Mouse (Mus musculus): ENCODE measurements around the gene Theg.

Theg gene

DNA sequence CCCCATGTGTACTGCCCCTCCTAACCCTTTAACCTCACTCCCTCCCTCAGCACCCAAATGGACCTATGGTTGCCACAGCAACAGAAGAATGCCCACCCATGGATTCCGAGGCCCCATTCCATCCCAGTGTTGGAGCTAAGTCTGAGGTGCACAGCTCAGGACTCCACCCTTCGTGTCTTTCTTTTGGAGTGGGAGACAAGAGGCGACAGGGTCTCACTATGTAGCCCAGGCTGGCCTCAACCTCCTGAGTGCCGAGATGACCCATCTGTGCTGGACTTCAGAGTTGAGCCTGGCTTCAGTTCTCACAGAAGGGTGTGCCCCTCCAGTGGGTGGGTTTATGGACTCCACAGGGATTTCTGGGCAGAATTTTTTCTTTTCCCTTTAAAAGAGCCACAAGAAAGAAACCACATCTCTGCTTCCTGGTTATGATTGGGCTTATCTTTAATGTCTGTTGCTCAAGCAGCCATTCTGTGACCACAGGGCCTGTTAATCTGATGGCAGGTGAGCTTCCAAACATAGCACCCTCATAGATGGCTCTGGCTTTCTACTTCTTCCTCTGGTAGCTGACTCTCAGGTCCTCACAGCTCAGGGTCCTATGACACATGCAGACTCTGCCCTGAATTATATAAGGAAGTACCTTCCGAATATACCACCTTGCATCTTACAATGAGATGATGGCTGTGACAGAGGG, at the start of gene Theg:
TSS of gene Theg (minus strand) at position 271 of the 691 bp plus-strand sequence.
- no peak for DNase-seq

GRCm38 (mm10) chr10:79636287-79636686, 49.2 kb upstream of the Theg start:
- no peak for DNase-seq

DNA sequence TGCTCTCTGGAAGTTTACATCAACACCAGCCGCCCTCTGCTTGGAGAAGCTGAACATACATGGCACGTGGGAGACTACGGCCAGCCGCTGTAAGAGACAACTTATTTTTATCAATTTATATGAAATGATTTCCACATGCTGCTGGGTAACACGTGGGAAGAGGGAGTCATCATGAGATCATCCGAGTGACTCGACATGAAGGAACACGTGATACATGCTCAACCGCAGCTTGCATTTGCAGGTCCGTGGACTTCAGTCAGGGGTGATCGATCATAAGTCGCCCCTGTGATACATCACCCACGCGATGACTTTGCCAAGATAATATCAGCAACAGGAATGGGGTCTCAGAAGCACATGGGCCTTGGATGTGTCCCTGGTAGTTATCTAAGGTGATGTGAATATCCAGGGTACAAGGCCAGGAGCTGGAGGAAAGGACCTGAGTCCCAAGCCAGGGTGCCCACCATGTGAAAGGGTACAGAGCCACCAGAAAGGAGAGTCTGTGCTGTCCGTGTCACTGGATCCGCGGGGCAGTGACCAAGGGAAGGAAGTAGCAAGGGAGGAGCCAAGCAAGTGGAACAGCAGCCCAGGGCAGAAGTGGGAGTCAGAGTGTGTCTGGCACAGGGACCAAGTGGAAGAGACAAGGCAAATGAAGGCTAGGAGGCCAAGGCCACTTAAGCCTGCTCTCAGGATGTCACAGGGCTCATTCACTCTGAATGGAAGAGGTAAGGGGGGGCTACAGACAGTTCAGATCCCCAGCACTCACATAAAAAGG, 46.1 kb upstream of the Theg start:
- no peak for DNase-seq

DNA sequence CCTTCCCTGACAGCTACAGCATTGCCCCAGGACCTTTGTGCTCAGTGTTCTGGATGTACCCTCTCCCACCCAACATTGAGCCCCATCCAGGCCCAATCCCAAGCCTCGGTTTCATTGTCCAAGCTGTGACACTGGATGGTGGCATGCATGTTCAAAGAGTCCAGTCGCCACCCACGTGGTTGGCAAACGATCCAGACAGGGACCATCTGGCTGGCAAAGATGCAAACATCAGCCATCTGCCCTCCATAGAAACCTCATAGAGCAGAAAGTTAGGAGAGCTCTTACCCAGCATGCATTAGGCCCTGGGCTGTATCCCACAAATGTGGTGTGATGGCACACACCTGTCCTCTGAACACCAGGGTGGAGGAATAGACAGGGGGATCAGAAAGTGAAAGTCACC, 44.3 kb upstream of the Theg start:
- no peak for DNase-seq

- no peak for DNase-seq
Observed at GRCm38 (mm10) chr10:79628377-79628776, 41.2 kb upstream of the Theg start.

- DNase-seq: no peak
Observed at GRCm38 (mm10) chr10:79626156-79626555, 39.0 kb upstream of the Theg start.

- no peak for DNase-seq
Observed at GRCm38 (mm10) chr10:79625398-79625797, 38.3 kb upstream of the Theg start.

DNA sequence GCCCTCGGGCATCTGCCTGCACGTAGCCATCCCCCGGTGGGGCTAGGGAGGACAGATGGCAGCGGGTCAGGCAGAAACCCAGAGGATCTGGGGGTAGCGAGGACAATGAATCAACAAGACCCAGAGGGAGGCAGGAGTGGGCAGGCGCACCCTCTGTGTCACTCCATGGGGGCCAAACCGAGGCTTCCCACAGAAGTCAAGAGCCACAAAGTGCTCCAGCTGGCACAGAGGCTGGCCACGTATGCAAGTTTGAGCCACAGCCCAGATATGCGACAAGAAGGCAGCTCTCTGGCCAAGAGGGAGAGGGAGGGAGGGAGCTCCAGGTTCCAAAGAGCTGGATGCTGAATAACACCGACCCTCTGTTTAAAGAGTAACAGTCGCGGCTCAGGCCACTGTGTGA, 36.8 kb upstream of the Theg start:
- no peak for DNase-seq

DNA sequence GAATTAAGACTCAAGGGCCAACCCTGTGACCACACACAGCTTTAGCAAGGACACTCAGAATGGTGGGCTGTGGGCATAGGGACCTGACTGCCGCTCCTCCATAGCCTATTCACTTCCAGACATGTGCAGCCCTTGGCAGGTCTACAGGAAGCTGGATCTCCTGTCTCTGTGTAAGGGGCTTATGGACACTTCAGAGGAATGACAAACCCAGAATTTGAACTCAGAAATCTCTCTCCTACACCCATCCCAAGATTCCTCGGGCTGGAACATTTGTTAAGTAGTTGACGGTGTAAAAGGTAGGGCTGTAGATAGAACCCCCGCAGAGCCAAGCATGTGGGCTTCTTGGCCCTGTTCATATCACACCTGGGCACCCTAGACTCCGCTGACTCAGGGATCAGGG, 29.2 kb upstream of the Theg start:
- no peak for DNase-seq

GRCm38 (mm10) chr10:79615860-79616259, 28.7 kb upstream of the Theg start:
- DNase-seq: no peak

DNA sequence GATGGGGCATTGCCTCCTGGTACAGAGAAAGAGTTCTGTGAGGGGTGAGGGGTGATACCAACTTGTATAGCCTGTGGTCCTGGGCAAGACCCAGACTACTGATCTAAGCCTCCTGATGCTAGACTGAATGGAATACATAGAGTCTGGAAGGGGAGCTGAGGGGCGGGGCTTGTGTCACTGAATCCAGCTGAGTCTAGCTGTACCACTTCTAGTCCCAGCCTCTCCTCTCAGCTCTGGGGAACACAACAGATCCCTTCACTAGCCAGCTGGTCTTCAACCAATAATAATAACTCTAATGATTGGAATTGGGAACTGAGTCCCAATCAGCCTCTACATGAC, 27.1 kb upstream of the Theg start:
- no peak for DNase-seq

GRCm38 (mm10) chr10:79613578-79614304, 26.6 kb upstream of the Theg start, which contains the start of gene C2cd4c:
TSS of gene C2cd4c (minus strand) at chr10:79614025.
- peak; percentile 44 for DNase-seq

- DNase-seq: no peak
Observed at GRCm38 (mm10) chr10:79612192-79613135, 25.3 kb upstream of the Theg start.

GRCm38 (mm10) chr10:79611296-79611695, 24.2 kb upstream of the Theg start:
- DNase-seq: no peak

DNA sequence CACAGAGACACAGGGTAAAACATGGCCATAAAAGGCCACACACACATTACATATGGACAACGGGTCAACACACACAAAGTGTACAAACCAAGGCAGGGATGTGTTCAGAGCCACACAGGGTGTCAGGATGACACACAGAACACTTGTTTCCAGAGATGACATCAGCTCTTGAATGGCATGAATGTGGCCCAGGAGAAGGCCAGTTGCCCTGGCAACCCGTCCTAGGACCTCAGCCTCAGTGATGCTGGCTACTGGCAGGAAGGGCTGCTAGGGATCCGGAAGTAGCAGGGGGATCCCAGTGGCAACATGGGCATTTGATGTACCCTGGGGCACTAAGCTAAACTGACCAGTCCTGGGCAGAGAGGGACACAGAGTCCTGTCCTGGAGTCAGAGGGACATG, 22.1 kb upstream of the Theg start:
- DNase-seq: no peak

- DNase-seq: no peak
Observed at GRCm38 (mm10) chr10:79607892-79608291, 20.8 kb upstream of the Theg start.

DNA sequence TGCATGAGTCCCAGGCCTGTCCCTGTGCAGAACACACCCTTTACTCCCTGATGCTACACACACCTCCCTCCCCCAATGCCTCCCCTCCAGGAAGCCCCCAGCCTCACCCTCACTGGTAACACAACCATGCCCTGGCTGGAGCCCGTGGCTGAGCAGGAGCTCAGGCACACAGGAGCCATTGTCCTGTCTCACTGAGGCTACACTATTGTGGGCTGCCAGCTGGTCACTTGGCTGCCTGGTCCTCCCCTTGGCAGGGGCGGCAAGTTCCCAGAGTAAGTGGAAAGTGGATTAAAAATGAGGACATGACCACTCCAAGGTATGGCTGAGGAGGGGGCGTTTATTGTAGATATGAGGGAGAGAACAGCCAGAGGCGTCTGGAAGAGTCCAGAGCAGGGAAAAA, 19.4 kb upstream of the Theg start:
- DNase-seq: no peak

DNA sequence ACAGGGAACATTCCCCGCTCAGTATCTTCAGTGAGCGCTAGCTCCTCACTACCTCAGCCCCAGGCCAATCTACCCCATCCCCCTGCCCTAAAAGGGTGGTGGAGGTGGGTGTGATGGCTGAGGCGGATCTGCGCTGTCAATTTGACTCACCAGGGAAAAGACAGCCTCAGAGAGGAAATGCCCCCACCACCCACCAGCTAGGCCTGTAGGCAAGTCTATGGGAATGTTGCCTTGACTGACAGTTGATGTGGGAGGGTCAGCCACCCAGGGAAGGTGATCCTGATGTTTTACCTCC, 10.8 kb upstream of the Theg start:
- DNase-seq: no peak

- no peak for DNase-seq
Observed at GRCm38 (mm10) chr10:79597051-79597935, 10.2 kb upstream of the Theg start.

GRCm38 (mm10) chr10:79595590-79595929, 8.4 kb upstream of the Theg start:
- DNase-seq: no peak

GRCm38 (mm10) chr10:79594872-79595589, 7.9 kb upstream of the Theg start:
- peak; percentile 49 for DNase-seq

Measured in thymus, postnatal 4 days (tissue).